Mouse (Mus musculus) MEL (cell line): ENCODE data around the gene Ak3. TPM values are rescaled to one million over a fixed set of nuclear protein-coding genes. Genes with fewer than 3 reads are reported as not detected.

ENCODE experiments used
- DNase-seq: peaks from one replicate; pipeline ENCODE4 v3.0.0; 2011; ENCODE audit warnings: low read depth, low spot score
- H3K27ac ChIP-seq: 2 replicates; pipeline ENCODE4 v1.5.1; 2012; ENCODE audit warnings: low read depth, mild to moderate bottlenecking, control low read depth, low read length, moderate library complexity; ENCODE audit not compliant: control insufficient read depth
- H3K27me3 ChIP-seq, 2 experiments: fragments of 150-350 bp in 1 of 2; sonication (generic) in 1 of 2; 2 replicates each; pipeline ENCODE4 v1.6.1; 2012; ENCODE audit warnings: low read length in 2 of 2, mild to moderate bottlenecking in 2 of 2, improper control_type of control experiment in 1 of 2, moderate library complexity in 1 of 2; ENCODE audit not compliant: insufficient read depth in 2 of 2, control insufficient read depth in 1 of 2
- H3K36me3 ChIP-seq, 2 experiments: 2 replicates each; pipeline ENCODE4 v1.6.1; 2012 to 2014; ENCODE audit warnings: low read length in 2 of 2, improper control_type of control experiment in 1 of 2, inconsistent platforms in 1 of 2, mild to moderate bottlenecking in 1 of 2; ENCODE audit not compliant: insufficient read depth in 2 of 2, control insufficient read depth in 1 of 2
- H3K4me1 ChIP-seq, 2 experiments: fragments of 150-350 bp in 1 of 2; sonication (generic) in 1 of 2; 2 replicates each; pipeline ENCODE4 v1.6.1; 2012; ENCODE audit warnings: low read length in 2 of 2, improper control_type of control experiment in 1 of 2, mild to moderate bottlenecking in 1 of 2; ENCODE audit not compliant: insufficient read depth in 2 of 2, control insufficient read depth in 1 of 2
- H3K4me3 ChIP-seq, 2 experiments: fragments of 150-350 bp in 1 of 2; sonication (generic) in 1 of 2; 2 replicates each; pipeline ENCODE4 v1.5.1; 2012; ENCODE audit warnings: low read depth in 2 of 2, low read length in 2 of 2, mild to moderate bottlenecking in 2 of 2, moderate library complexity in 2 of 2, control low read depth in 1 of 2, improper control_type of control experiment in 1 of 2; ENCODE audit not compliant: control insufficient read depth in 1 of 2, insufficient read depth in 1 of 2
- H3K79me2 ChIP-seq: 2 replicates; pipeline ENCODE4 v1.6.1; 2012; ENCODE audit warnings: mild to moderate bottlenecking, low read length, moderate library complexity; ENCODE audit not compliant: control insufficient read depth, poor library complexity, insufficient read depth
- H3K9ac ChIP-seq: 2 replicates; pipeline ENCODE4 v1.6.1; 2012; ENCODE audit warnings: low read depth, mild to moderate bottlenecking, control low read depth, low read length, moderate library complexity; ENCODE audit not compliant: control insufficient read depth, poor library complexity, severe bottlenecking
- H3K9me3 ChIP-seq: fragments of 150-350 bp; sonication (generic); replicated peaks from 2 replicates; pipeline ENCODE4 v1.6.1; 2012; ENCODE audit warnings: mild to moderate bottlenecking, low read length, improper control_type of control experiment, moderate library complexity; ENCODE audit not compliant: insufficient read depth
- CHD1 ChIP-seq: IDR thresholded peaks from 2 replicates; pipeline ENCODE4 v1.6.1; 2012; ENCODE audit warnings: low read depth, mild to moderate bottlenecking, inconsistent platforms, low read length, improper control_type of control experiment
- CHD2 ChIP-seq: IDR thresholded peaks from 2 replicates; pipeline ENCODE4 v1.6.1; 2011; ENCODE audit warnings: low read length, improper control_type of control experiment
- E2F4 ChIP-seq: IDR thresholded peaks from 2 replicates; pipeline ENCODE4 v1.6.1; 2011; ENCODE audit warnings: low read depth, low read length, improper control_type of control experiment, borderline replicate concordance
- ELF1 ChIP-seq: IDR thresholded peaks from 2 replicates; pipeline ENCODE4 v1.6.1; 2014; ENCODE audit warnings: low read depth, mild to moderate bottlenecking, inconsistent platforms, low read length, improper control_type of control experiment, moderate library complexity
- EP300 ChIP-seq, 2 experiments: IDR thresholded peaks; 2 replicates each; pipeline ENCODE4 v1.6.1; 2011; ENCODE audit warnings: improper control_type of control experiment in 2 of 2, low read length in 2 of 2, low read depth in 1 of 2, mild to moderate bottlenecking in 1 of 2
- ETS1 ChIP-seq: IDR thresholded peaks from 2 replicates; pipeline ENCODE4 v1.6.1; 2012; ENCODE audit warnings: low read depth, mild to moderate bottlenecking, inconsistent platforms, low read length, improper control_type of control experiment, moderate library complexity
- GABPA ChIP-seq: IDR thresholded peaks from 2 replicates; pipeline ENCODE4 v1.6.1; 2012; ENCODE audit warnings: low read depth, mild to moderate bottlenecking, inconsistent platforms, low read length, improper control_type of control experiment, moderate library complexity
- GATA1 ChIP-seq: IDR thresholded peaks from 2 replicates; pipeline ENCODE4 v1.6.1; 2011; ENCODE audit warnings: low read depth, low read length, improper control_type of control experiment
- HCFC1 ChIP-seq: IDR thresholded peaks from 2 replicates; pipeline ENCODE4 v1.6.1; 2012; ENCODE audit warnings: low read depth, mild to moderate bottlenecking, inconsistent platforms, low read length, improper control_type of control experiment, moderate library complexity
- MAFK ChIP-seq: IDR thresholded peaks from 2 replicates; pipeline ENCODE4 v1.6.1; 2011; ENCODE audit warnings: low read depth, mild to moderate bottlenecking, low read length, improper control_type of control experiment, borderline replicate concordance
- MAX ChIP-seq: IDR thresholded peaks from 2 replicates; pipeline ENCODE4 v1.6.1; 2011; ENCODE audit warnings: low read length, improper control_type of control experiment
- MXI1 ChIP-seq: IDR thresholded peaks from 2 replicates; pipeline ENCODE4 v1.6.1; 2011; ENCODE audit warnings: mild to moderate bottlenecking, low read depth, low read length, improper control_type of control experiment
- MYB ChIP-seq: IDR thresholded peaks from 2 replicates; pipeline ENCODE4 v1.6.1; 2011; ENCODE audit warnings: mild to moderate bottlenecking, low read depth, low read length, improper control_type of control experiment
- MYC ChIP-seq: IDR thresholded peaks from 2 replicates; pipeline ENCODE4 v1.6.1; 2011; ENCODE audit warnings: low read depth, mild to moderate bottlenecking, low read length, improper control_type of control experiment, moderate library complexity
- NELFE ChIP-seq: IDR thresholded peaks from 2 replicates; pipeline ENCODE4 v1.6.1; 2011; ENCODE audit warnings: low read depth, low read length, improper control_type of control experiment
- NRF1 ChIP-seq: IDR thresholded peaks from 2 replicates; pipeline ENCODE4 v1.6.1; 2014; ENCODE audit warnings: low read depth, mild to moderate bottlenecking, inconsistent platforms, low read length, improper control_type of control experiment, moderate library complexity; ENCODE audit not compliant: poor library complexity, insufficient read depth, severe bottlenecking
- POLR2AphosphoS2 ChIP-seq: IDR thresholded peaks from 2 replicates; pipeline ENCODE4 v1.6.1; 2011; ENCODE audit warnings: low read length, improper control_type of control experiment
- RAD21 ChIP-seq: IDR thresholded peaks from 2 replicates; pipeline ENCODE4 v1.6.1; 2011; ENCODE audit warnings: mild to moderate bottlenecking, low read depth, low read length, improper control_type of control experiment
- SMC3 ChIP-seq: IDR thresholded peaks from 2 replicates; pipeline ENCODE4 v1.6.1; 2011; ENCODE audit warnings: low read depth, low read length, improper control_type of control experiment
- TAL1 ChIP-seq: IDR thresholded peaks from 2 replicates; pipeline ENCODE4 v1.6.1; 2012; ENCODE audit warnings: mild to moderate bottlenecking, inconsistent platforms, low read length, moderate library complexity, mixed read lengths
- TBP ChIP-seq: IDR thresholded peaks from 2 replicates; pipeline ENCODE4 v1.8.0; 2011; ENCODE audit warnings: low read depth, low read length, improper control_type of control experiment
- UBTF ChIP-seq: IDR thresholded peaks from 2 replicates; pipeline ENCODE4 v1.6.1; 2012; ENCODE audit warnings: low read depth, mild to moderate bottlenecking, inconsistent platforms, low read length, improper control_type of control experiment, moderate library complexity, borderline replicate concordance; ENCODE audit not compliant: insufficient read depth
- USF1 ChIP-seq: IDR thresholded peaks from 2 replicates; pipeline ENCODE4 v1.6.1; 2014; ENCODE audit warnings: low read depth, mild to moderate bottlenecking, inconsistent platforms, low read length, improper control_type of control experiment, moderate library complexity
- ZMIZ1 ChIP-seq: IDR thresholded peaks from 2 replicates; pipeline ENCODE4 v1.6.1; 2012; ENCODE audit warnings: low read depth, mild to moderate bottlenecking, inconsistent platforms, low read length, improper control_type of control experiment, moderate library complexity
- polyA plus RNA-seq, 2 experiments: library from polyadenylated mRNA; stranded (reverse) in 1 of 2; unstranded in 1 of 2; fragments of >175 nt in 1 of 2; fragments of >200 nt in 1 of 2; gene quantifications; 2 replicates each; pipeline versions ENCODE4 v1.2.1 to v1.2.4; 2012; ENCODE audit warnings: low replicate concordance in 2 of 2, low read depth in 1 of 2; ENCODE audit not compliant: insufficient read length in 2 of 2, insufficient read depth in 1 of 2, missing spikeins in 1 of 2
- total RNA-seq: library from RNA; depleted of rRNA; stranded (reverse); fragments of 300-350 nt; gene quantifications from 2 replicates; pipeline ENCODE4 v1.2.3, GENCODE M21; 2012

Gene Ak3
- total and polyA plus RNA-seq, 3 experiments = 47.3 to 86.3 (median 50.0) TPM

DNA sequence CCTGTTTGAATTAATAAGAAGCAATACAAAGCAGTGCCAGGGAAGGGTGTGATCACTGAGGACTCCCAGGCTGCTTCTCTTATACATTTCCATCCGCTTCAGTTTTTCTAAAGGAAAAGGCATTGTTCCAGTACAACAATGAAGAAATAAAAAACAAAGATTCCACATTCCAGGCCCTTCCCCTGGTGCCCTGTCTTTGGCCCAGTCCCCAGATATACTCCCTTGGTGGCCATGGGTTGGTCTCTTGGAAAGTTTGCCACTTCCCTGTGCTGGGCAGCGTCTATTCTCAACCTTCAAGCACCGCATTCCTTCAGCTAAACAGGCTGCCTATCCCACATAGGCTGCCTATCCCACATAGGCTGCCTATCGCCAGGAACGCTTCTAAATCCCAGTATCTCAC, 10.7 kb downstream of the Ak3 start:
- H3K27ac ChIP-seq = no peak overlapping the region
- H3K27me3 ChIP-seq = no peaks in the 10 kb centered on the region
- TF ChIP-seq ETS1 = no peak
- no peak for TF ChIP-seq HCFC1
- TF ChIP-seq MAFK = no peak
- no peak for TF ChIP-seq CHD2
- no peak for TF ChIP-seq SMC3
- no peak for TF ChIP-seq TAL1
- TF ChIP-seq ELF1 = no peak
- no peak for TF ChIP-seq UBTF
- TF ChIP-seq NRF1 = no peak
- no peak for TF ChIP-seq GATA1
- TF ChIP-seq MXI1 = no peak
- no peak for DNase-seq
- H3K9me3 ChIP-seq = no peaks in the 10 kb centered on the region
- H3K9ac ChIP-seq = no peak overlapping the region
- H3K79me2 ChIP-seq = peaks cover 7% of the 10 kb centered on the region; the same call in 1 of the 2 replicates
- H3K36me3 ChIP-seq = peaks cover 0 to 3% of the 10 kb centered on the region in 2 experiments; a peak in 3 of 4 replicates
- H3K4me1 ChIP-seq = no peaks in the 10 kb centered on the region; a peak in 1 of 4 replicates
- no peak overlapping the region for H3K4me3 ChIP-seq

DNA sequence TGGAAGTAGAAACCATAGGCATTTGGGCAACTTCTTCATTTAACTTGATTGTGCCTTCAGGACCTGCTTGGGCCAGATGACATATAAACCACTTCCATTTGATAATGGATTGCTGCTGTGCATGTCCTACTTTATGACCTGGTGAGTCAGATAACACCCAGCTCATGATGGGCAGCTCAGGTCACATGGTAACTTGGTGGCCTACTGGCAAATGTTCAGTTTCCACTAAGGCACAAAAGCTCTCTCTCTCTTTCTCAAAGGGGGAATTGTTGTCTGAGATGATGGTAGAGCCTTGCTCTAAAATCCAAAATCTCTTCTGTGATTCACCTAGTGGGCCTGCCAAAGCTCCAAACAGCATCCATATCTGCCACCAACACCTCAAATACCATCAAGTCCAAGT, 15.1 kb downstream of the Ak3 start:
- TF ChIP-seq USF1 = peak; percentile 41; the same call in 1 of the 2 replicates
- no peak for TF ChIP-seq MAX
- no peak for TF ChIP-seq RAD21
- TF ChIP-seq ZMIZ1 = no peak
- no peaks in the 10 kb centered on the region for H3K9me3 ChIP-seq
- no peak overlapping the region for H3K27ac ChIP-seq
- H3K4me3 ChIP-seq = no peak overlapping the region
- H3K79me2 ChIP-seq = no peaks in the 10 kb centered on the region; the same call in 1 of the 2 replicates
- H3K9ac ChIP-seq = no peak overlapping the region
- no peaks in the 10 kb centered on the region for H3K27me3 ChIP-seq
- H3K4me1 ChIP-seq = no peaks in the 10 kb centered on the region; a peak in 1 of 4 replicates
- DNase-seq = peak; percentile 16
- H3K36me3 ChIP-seq = peaks cover 0 to 3% of the 10 kb centered on the region in 2 experiments; a peak in 3 of 4 replicates

DNA sequence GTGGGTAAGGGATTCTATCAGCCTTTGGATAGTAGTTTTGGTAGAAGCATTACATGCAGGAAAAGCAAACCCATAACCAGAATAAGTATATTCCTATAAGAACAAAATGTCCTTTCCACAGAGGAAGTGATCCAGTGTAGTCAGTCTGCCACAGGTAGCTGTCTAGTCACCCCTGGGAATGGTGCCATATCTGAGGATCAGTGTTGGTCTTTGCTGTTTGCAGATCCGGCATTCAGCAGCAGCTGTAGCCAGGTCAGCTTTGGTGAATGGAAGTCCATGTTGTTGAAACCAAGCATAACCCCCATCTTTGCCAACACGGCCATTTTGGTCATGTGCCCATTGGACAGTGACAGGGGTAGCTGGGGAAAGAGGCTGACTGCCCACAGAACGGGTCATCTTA, 16.0 kb downstream of the Ak3 start:
- Histone ChIP-seq H3K9me3 (no peaks in the 10 kb centered on the region), H3K36me3 (peaks cover 0 to 3% of the 10 kb centered on the region in 2 experiments; a peak in 2 of 4 replicates), H3K27me3 (no peaks in the 10 kb centered on the region), H3K79me2 (no peaks in the 10 kb centered on the region; the same call in 1 of the 2 replicates), H3K4me3 (no peak overlapping the region), H3K9ac (no peak overlapping the region), H3K27ac (no peak overlapping the region), H3K4me1 (no peaks in the 10 kb centered on the region; a peak in 1 of 4 replicates)
- no peak for DNase-seq
- no peak for TF ChIP-seq E2F4
- TF ChIP-seq UBTF = no peak
- no peak for TF ChIP-seq TBP
- no peak for TF ChIP-seq CHD1
- no peak for TF ChIP-seq MYB
- no peak for TF ChIP-seq GABPA
- TF ChIP-seq EP300 (IDR thresholded peaks at IDR 0.05; ENCODE audit: low read depth in 1 of 2, low read length in 2 of 2) = no peak
- no peak for TF ChIP-seq NELFE
- TF ChIP-seq SMC3 = no peak
- no peak for TF ChIP-seq RAD21
- TF ChIP-seq MYC = no peak
- no peak for TF ChIP-seq POLR2AphosphoS2
